Mouse (Mus musculus) liver, adult 2 months (tissue): ENCODE measurements at regions not wholly inside any gene's neighbourhood (a gene's known extent, or its start where the extent isn't known, plus 50 kb on each side); places are given as distances from the start of the nearest gene placed in this dataset.

Source experiments
- CTCF ChIP-seq: fragments of 200-500 bp; IDR thresholded peaks from 2 replicates; pipeline ENCODE4 v1.5.1; 2011; ENCODE audit warnings: low read depth, low read length, control low read depth
- POLR2A ChIP-seq: fragments of 200-500 bp; IDR thresholded peaks from 2 replicates; pipeline ENCODE4 v1.6.1; 2011; ENCODE audit warnings: low read length, control low read depth; ENCODE audit not compliant: insufficient read depth; ENCODE audit errors: extremely low read depth

DNA sequence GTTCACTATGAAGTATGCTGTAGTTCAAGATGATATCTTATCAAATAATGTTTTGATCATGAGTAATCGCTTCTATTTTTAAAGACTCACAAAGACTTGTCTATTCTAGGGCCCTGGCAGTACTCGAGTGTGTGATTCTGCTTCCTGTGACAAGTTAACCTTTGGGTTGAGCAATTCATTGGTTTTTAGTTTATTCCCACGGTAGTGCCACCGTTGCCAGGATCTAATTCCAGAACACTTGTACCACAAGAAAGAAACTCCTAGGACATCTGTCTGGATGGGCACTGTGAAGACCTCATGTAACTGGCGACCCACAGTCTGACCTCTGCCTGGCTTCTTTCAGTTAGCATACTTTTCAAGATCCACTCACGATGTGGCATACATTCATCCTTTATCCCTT, 134.7 kb upstream of the Mkln1 start:
- no peak for TF ChIP-seq POLR2A
- no peak for TF ChIP-seq CTCF
